Mouse (Mus musculus): Measurements from ENCODE around the gene Tacc2.
"Not testable (repeated sequence)": the region's sequence is repeated elsewhere in the genome, so short reads cannot be mapped to it uniquely, and the experiment has no call there.

Tacc2 gene

DNA sequence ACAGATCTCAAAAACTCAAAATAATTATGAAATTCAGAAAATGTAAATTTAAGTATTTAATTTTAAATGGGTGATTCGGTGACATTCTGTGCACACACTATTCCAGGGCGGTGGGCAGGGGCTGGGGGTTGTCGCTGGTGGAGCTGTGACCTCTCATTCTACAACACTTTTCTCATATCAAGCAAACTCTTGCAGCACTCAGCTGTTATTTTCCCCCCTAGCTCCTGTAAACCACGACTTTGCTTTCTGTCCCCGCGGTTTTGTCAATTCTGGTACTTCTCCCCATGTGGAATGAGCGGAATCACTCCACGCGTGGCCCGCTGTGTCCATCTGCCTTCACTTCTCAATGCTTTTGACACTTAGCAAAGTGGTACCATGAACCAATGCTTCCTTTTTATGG lies 3.5 kb upstream of the Tacc2 start:
- no peak for DNase-seq

DNA sequence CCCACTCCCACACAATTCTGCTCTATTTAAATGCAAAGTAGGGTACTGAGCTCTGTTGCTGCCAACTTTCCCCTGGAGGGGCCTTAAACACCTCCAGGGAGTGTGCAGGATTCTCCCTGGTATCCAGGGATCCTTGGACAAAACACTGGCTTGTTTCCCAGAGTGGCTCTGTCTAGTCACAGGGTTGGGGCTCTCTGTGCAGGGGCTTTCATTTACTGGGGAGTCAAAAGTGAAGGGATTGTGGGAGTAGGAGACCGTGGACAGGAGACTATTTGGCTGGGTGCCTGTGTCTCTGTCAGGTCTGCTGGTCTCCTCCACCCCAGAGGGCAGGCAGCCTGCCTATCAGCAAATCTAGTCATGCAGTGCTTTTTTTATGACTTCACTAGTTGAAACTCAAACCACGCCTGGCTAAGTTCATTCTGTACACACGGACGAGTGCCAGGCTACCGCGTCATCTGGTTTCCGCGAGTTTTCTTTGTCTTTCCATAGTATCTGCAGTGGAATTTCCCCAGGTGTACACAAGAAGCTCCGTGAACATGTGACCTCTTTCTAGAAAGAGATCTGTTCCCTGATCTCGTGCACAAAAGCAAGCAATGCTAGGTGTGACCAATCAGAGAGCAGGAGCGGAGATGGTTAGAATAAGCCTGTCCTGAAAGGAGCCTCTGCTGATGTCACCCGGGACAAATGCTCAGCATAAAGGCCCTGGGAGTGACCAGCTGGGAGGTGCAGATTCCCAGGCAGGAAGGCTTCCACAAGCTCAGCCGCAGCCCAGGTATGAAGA lies 2.8 kb upstream of the Tacc2 start:
- DNase-seq, result no peak

DNA sequence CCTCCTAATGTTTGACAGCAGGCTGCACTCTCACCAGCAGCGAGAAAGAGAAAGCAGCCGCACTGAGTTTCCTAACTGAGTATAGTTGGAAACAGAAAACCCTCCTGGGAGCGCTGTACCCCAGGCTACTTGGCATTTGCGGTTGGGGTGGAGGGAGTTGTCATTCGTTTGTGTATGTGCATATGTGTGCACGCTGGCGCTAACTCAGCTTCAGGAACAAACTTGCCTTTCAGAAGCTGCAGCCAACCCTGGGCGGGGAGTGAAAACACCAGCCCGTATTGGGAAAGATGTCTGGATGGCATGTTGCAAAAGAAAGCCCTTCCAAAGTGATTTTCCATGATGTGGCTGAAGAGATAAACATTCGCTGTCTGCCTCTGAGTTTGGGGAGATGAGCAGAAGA lies 257 bp upstream of the Tacc2 start:
- DNase-seq, result peak; percentile 22

DNA sequence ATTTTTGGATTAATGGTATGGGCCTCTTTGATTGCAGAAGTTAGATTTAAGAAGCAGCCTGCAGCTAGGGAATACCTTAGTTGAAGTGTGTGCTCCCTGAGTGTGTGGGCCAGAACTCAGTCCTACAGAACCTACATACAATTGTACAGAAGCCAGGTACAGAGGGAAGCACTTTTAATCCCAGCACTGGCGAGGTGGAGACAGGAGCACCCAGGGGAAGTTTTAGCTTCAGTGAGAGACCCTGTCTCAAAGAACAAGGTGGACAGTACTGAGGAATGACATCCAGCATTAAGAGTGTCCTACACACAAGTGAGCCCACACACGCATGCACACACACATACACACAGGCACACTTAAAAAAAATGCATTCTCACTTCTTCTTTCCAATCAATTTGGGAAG lies 828 bp downstream of the Tacc2 start:
- DNase-seq, result no peak

DNA sequence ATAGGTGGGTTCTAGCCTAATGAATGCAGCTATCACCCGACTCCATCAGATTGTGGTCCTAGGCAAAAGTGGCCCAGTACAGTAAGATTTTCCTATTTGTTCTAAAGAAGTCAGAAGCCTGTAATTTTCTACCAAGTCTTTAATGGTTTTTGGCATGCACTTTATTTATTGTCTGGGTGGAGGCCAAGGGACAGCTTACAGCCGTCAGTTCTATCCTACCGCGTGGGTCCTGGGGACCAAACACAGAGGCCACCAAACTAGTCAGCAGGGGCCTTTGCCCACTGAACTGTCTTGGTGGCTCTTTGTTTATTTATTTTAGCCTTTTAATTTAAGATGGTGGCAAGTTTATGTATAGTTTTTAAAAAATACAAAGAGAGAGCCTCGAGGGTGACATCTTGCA lies 1.4 kb downstream of the Tacc2 start:
- DNase-seq, result no peak

DNA sequence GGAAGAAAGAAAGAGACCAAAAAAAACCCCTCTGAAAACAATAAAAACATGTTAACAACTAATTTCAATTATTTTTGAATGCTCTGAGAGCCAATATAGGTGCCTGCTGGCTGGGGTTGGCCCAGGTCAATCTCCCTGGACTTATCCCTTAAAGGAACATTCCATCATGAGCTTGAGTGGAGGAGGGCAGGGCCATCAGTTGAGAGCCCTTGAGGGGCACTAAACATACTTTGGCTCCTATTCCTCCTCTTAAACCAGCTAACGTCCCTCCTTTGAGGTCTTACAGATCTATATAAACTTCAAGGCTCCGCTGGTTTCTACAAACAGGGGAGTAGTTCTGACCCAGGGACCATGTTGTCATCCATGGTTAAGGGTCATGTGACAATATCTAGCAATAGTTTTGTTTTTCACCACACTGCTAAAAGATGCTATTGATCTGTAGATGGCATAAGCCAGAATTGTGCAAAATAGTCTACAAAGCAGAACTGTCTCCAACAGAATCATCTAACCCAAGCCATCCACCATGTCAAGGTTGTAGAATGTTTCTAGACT lies 9.4 kb downstream of the Tacc2 start:
- no peak for DNase-seq

DNA sequence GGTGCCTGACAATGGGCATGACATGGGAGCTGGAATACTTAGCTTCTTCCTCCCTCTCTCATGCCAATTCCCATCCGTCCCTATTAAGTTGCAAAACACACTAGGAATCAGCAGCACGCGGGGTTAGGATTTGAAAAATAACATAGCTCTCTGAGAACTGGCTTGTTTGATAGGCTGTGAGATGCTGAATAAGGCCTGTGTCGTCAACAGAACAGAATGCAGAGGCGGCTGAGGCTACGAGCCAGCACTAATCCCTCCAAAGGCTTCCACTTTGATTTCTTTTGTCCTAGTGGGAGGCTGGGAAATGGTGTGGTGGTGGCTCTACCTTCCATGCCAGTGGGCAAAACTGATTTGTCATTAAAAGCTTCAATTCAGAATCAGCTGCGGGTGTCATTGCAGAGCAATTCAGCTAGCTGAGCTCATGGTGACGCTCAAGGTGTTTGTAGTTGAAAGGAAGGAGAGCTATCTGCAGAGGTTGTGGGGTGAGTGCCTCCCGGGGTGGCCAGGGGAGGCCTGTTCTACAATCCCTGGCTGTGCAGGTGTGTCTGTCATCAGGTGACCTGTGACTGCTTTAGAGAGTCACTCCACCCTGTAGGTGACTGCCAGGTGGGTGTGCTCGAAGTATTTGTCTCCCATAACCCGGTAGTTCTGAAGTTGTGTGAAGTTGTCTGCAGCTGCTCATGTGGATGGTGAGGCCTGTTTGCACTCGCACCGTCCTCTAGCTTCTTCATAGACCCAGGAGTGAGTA lies 13.0 kb downstream of the Tacc2 start:
- DNase-seq, result peak; percentile 43

DNA sequence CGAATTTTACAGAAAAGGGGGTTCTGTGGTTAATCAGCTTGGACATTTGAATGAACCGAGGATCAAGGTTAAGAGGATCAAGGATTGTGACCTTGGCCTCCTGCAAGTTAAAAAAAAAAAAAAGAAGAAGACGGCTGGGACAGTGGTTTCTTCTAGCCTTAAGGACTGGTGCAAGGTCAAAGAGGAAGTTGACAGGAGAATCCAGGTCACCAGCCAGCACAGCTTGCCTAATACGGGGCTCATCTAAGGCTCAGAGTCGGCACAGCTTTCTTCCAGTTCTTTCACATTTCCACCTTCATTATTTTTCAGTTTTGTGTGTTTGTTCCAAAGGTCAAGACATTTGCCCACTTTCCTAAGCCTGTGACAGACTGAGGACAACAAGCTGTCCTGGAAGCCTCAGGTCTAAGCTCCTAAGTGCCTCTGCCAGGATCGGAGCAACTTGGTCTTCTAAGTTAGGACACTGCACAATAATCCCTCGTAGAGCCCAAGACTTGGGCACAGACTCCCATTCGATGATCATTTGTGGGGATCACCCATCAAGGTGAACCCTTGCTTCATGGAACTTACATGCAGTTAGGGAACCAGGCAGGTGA lies 13.7 kb downstream of the Tacc2 start:
- no peak for DNase-seq

DNA sequence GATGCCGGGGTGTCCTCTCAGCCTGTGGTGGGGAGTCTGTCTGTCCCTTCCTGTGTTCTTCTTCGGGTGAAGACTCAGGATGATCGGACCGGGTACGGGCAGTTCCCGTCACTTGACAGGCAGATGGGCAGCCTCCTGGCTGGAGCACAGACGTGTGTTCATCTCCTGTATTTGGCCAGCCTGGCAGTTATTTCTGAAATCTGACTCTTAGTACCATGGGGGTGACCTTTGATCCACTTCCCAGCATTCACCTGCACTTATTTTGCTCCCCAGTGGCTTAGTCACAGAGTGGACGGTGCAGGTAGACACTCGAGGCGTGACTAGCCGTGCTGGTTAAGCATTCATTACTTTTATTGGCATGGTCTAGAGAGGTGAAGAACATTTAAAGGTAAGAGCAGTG lies 15.7 kb downstream of the Tacc2 start:
- not testable (repeated sequence) for DNase-seq

DNA sequence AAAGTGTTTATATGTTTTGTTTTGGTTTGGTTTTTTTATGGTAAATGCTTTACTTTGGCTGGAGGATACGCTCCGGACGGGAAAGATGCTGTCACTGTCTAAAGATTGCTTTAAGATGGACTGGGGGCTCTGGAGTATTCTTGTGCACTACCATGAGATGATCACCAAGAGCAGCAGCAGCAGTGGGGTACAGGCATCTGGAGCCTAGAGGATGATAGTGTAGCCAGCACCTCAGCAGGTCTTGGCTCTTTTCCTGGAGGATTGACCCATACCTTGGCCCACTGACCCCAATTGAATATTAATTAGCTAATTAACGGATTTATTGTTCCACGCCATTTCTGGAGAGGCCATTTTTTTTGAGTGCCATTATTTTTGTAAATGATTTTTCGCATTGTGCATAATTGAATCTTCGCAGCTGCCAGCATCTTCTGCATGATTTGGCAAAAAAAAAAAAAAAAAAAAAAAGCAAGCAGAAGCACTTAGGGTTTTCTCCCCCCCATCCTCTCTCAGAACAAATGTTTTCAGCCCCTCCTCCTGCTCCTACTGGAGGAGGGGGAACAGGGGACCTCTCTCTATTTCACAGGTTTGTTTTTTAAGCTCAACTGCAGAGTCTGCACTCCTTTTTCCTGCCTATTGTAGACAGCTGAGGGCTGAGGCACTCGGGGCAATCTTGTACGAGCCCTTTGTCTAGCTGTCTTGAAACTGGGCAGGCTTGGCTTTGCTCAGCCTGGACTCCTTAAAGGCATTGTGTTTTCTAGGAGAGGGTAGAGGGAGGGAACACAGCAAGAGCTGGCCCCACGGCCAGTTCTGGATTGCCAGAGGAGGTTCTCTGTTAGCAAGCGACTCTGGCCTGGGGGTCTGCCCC lies 16.4 kb downstream of the Tacc2 start:
- not testable (repeated sequence) for DNase-seq

DNA sequence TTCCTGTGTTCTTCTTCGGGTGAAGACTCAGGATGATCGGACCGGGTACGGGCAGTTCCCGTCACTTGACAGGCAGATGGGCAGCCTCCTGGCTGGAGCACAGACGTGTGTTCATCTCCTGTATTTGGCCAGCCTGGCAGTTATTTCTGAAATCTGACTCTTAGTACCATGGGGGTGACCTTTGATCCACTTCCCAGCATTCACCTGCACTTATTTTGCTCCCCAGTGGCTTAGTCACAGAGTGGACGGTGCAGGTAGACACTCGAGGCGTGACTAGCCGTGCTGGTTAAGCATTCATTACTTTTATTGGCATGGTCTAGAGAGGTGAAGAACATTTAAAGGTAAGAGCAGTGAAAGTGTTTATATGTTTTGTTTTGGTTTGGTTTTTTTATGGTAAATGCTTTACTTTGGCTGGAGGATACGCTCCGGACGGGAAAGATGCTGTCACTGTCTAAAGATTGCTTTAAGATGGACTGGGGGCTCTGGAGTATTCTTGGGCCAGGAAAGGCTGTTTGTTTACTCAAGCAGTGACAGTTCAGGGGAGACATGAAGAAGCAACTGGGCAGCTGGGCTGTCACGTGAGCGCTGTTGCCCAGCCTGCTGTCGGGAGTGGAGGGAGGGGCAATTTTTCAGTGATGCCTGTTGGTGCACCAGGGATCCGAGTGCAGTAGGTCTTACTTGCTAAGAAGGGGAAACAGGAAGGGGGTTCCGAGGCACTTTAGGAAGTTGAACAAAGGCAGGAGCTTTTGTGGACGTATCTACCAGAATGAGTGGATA lies 19.0 kb downstream of the Tacc2 start:
- DNase-seq, result not testable (repeated sequence)

DNA sequence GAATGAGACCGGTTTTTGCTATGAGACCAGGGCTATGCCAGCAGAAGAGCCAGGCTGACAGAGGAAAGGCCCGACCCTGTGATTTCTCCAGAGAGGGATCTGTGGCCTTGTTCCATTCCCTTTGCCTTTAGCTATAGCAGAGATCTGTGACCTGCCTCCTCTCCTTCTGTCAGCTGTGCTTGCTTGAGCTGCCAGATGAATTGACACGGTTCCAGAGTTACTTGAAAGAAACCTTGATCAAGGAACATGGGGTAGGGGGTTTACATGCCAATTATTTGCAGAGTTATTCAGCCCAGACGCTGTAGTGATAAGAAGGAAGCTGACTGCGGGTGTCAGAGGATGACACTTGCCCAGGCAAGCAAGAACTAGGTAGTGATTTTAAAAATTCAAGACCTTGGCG lies 20.3 kb downstream of the Tacc2 start:
- DNase-seq, result no peak

DNA sequence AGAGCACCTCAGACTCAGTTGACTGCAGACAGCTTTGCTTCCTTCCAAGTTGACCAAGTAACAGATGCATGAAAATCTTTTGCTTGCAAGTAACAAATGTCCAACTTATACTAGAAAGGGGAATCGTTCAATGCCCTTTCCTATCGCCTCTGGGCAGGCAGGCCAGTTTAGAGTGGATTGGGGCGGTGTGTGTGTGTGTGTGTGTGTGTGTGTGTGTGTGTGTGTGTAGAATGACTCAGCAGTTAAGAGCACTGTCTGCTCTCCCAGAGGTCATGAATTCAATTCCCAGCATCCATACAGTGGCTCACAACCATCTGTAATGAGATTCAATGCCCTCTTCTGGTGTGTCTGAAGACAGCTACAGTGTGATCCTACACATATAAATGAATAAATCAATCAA lies 22.8 kb downstream of the Tacc2 start:
- DNase-seq, result no peak

DNA sequence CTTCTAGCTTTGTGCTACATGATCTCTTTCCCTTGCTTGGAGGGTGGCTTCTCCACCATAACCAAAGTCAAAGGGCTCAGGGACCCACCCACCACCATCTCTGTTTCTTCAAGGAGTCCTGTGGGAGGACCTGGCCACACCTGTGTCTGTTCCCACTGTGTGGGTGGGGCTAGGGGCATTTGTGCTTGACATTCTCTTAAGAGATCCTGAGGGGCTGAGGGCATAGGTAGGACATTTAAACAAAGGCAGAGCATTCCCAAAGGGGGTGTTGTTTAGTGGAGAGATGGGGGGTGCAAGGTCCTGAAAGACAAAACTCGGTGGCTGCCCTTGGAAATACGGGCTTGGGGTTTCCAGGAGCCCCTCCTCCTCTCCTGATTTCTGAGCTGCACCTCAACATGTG lies 23.3 kb downstream of the Tacc2 start:
- no peak for DNase-seq

DNA sequence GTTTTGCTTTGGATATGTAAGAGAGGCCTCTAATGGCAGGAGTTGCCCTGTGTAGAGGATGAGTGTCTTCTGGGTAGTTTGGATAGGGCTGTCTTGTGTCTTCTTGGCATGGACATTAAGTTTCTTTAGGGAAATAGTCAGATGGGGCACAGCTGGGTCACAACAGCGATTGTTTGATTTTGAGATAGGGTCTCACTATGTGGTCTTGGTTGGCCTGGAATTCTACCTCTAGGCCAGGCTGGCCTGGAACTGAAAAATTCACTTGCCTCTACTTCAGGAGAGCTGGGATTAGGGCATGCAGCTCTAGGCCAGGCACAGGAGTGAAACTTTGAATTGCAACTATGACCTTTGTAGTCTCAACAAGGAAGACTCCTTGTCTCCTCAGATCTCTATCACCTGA lies 25.6 kb downstream of the Tacc2 start:
- DNase-seq, result no peak

DNA sequence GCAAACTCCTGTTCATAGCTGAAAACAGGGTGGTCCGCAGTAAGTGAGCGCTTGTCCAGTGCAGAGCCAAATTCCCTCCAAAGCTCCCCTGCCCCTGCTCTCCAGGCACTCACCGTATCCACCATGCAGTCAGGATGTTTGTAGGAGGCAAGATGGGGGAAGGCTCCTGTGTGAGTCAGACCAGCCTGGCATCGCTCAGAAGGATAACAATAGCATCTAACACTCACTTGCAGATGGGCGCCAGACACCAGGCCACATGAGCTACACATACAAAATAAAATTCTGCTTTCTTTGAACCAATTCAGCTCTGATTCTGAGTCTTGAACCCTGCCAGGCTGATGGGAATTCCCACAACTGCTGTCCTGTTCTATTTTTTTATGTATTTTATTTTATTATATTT lies 26.3 kb downstream of the Tacc2 start:
- peak; percentile 83 for DNase-seq

DNA sequence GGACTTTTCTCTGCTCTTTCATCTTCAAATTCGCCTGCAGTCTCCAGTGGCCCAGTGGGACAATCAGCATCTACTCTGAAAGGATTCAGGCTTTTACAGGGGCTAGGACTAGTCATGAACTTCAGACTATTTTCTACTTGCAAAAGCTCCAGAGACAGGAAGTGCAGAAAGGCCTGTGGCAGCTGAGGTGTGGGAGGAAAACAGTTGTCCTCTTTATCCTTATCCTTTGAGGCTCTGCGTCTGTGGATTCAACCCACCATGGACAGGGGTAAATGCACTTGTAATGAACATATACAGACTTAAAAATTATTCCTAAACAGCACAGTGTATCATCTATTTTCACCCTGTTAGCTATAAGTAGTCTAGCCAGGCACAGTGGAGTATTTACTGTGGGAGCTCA lies 27.2 kb downstream of the Tacc2 start:
- peak; percentile 57 for DNase-seq

DNA sequence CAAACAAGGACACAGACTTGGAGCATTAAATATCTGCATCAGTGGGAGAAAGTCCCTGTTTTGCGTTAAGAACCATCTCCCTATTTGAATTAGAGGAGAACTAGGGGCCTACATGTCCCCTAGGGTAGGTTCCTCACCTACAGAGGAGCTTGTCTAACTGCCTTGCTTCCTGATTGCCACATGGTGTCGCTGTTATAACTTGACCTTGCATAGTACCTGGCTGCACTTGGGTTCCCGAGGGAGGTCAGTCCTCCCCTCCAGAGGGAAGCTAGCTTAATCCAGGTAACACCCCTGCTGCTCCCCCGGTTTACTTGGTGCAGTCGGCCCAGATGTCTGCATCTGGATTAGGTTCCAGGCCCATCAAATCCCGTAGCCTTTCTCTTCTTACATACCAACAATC lies 27.9 kb downstream of the Tacc2 start:
- DNase-seq, result no peak

DNA sequence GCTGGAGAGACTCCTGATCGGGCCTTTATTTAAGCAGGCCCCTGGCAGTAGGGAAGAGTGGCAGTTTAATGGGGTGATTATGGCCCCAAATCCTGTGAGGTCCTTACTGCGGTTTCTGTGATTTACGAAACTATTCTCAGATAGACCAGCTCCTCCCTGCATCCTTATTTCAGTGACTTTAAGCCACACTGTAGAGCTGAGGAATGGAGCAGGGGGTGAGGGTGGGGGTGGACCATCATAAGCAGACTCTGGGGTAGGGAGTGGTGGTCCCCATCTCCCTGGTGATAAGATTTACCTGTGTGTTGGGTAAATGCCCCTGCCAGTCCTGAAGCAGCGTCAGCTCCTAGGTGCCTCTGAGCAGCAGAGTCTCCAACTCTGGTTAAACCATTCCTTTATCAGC lies 29.7 kb downstream of the Tacc2 start:
- DNase-seq, result no peak

DNA sequence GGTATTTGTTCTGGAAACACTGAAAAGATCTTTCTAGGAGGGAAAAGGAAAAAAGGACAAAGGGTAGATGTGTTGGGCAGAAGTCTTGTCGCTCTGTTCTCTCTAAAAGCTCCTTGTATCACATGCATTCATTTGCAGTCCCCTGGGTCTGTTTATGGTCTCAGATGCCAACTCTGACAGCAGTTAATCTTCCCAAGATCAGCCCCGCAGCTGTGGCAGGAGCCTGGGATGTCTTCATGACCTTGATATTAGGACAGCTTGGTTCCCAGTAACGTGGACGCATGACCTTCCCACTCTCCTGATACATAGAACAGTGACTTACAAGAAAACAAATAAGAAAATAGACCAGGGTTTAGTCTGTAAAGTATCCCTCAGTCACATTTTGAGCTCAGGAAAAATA lies 36.7 kb downstream of the Tacc2 start:
- DNase-seq, result no peak

DNA sequence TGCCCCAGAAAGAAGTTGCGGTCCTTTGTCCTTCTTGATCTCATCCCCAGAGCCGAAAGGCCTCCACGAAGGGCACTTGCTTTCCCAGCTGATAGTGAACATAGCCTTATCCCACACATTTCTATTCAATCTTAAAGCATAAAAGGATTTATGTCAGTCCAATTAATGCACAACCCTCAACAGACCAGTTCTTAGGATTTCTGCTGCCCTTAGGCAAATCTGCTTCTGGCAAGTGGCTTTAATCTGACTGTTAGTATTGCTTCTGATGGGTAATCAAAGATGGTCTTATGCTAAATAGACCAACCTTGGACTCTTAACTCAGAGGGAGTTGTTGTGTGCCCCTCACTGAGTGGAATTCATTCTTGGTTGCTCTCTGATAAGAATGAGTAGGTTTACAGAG lies 40.4 kb downstream of the Tacc2 start:
- no peak for DNase-seq

DNA sequence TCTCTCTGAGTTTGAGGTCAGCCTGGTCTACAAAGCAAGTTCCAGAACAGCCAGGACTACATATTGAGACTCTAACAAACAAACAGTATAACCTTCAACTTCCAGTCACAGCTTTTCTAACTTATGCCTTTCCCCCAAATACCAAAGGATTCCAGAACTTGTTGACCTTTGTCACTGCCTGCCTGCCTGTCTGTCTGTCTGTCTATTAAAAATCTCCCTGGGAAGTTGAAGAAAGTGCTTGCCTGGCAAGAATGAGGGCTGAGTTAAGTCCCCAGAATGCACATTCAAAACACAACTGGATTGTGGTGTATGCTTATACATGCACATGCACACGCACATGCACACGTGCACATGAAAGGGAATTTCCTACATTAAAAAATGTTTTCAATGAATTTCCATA lies 43.8 kb downstream of the Tacc2 start:
- no peak for DNase-seq

All from layer of hippocampus, adult 9-11 months (tissue).